Mouse (Mus musculus) ovary, postnatal 14 days (tissue): ENCODE measurements around the gene Ppp2r5a.

ENCODE experiments used
- DNase-seq: peaks from one replicate; pipeline ENCODE4 v3.0.0; 2022; ENCODE audit warnings: low spot score

The Ppp2r5a gene

DNA sequence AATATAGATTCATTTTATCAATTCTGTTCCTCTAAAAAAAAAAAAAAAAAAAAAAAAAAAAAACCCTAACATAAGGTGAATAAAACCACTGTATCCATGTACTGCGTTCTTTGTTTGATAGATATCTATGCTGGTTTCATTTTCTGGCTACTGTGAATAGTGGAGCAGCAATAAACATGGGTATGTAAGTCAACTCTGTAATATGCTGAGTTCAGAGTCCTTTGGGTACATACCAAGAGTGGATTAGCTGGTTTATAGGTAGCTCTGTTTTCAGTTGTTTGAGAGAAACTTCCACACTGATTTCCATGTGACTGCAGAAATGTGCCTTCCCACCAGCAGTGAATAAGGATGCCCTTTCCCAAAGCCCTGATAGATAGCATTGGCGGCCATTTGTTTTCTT lies 25.0 kb downstream of the Ppp2r5a start:
- DNase-seq, result no peak

DNA sequence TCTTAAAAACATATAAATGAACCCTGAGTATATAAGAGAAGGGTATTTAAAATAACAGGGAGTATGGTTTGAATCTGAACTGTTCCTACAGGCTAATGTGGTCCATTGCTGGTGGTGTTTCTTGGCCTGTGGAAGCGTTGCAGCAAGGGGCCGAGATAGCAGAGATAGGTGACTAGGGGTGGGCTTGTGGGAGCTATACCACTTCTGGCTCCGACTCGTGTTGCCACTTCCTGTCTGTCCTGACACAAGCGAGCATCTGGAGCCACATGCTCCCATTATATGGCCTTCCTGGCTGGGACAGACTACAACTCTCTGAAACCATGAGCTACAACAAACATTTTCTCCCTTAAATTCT lies 27.5 kb downstream of the Ppp2r5a start:
- DNase-seq, result no peak

DNA sequence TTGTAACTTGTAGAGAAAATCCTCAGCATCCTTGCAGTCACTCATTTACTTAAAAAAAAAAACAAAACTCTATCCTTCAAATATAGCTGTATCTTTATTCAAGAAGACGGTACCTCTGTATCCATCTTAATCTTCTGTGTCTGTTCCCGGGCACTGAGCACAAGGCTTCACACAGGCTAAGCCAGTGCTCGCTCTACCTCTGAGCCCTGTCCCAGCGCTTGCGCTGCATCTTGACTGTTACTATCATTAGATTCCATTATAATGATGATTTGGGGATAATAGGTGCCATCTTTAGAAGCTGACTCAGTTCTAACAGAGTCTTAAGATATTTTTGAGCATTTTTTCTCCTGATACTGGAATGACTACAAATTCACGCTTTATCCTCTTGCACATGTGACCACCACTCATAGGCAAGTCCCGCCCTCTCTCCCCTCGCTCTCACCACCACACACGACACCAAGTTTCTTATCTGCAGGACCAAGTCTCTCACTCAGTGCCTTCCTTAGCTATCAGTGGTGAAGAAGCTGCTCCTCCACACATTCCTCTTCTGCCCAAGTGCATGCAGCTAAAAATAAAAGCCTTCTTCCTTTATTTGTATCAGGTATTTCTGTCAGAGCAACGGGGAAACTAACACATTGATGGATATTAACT lies 28.0 kb downstream of the Ppp2r5a start:
- no peak for DNase-seq

DNA sequence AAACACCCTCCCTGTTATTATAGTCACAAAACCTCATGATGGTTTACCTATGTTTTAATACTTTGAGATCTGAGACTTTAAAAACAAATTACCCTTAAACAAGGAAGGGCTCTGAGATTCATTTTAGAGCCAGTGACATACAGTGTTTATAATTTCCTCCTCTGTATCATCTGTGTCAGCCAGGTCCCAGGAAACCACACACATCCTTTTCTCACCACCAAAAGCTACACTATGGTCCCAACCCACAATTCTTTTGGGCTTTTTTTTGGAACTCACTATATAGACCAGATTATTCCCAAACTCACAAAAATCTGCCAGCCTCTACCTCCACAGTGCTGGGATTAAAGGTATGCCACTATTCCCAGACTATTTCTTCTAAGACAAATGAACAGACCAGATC lies 33.9 kb downstream of the Ppp2r5a start:
- no peak for DNase-seq

DNA sequence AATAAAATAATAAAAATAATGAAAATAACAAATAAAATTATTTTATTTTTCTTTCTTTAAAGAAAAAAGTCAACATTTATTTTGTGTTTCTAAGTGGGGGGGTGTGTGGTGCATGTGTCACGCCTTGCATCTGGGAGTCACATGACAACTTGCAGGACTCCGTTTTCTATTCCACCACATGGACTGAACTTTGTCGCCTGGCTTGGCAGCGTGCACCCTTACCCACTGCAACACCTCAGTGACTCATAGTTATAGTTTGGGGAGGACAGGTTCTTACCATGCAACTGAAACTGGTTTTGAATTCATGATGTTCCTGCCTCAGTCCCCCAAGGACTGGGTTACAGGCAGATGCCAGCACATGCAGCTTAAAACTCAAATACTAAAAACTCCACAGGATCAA lies 34.9 kb downstream of the Ppp2r5a start:
- no peak for DNase-seq

DNA sequence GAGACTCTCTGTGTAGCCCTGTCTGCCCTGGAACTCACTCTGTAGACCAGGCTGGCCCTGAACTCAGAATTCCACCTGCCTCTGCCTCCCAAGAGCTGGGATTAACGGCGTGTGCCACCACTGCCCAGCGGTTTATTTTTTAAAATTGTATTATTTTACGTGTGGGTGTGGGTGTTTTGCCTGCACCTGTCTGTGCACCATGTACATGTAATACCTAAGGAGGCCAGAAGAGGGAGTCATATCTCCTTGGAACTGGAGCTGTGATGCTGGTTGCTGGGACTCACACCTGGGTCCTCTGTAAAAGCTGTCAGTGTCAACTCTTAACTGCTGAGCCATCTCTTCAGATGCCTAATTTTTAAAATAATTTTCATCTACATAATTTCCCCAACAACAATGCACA lies 38.6 kb downstream of the Ppp2r5a start:
- DNase-seq, result no peak

DNA sequence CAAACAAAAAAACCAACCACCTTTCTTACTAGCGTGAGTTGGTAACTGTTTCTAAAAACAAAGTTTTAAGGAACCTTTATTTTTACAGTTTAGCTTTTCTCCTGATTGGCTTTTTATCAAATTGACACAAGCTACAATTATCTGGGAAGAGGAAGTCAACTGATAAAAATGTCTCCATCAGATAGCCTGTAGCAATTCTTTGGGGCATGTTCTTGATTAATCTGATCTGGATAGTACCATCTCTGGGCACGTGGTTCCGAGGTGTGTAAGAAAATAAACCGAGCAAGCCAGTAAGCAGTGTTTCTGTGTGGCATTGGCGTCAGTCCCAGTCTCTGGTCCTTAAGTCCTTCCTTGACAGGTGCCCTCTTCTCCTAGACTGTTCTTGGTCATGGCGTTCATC lies 40.7 kb downstream of the Ppp2r5a start:
- no peak for DNase-seq

DNA sequence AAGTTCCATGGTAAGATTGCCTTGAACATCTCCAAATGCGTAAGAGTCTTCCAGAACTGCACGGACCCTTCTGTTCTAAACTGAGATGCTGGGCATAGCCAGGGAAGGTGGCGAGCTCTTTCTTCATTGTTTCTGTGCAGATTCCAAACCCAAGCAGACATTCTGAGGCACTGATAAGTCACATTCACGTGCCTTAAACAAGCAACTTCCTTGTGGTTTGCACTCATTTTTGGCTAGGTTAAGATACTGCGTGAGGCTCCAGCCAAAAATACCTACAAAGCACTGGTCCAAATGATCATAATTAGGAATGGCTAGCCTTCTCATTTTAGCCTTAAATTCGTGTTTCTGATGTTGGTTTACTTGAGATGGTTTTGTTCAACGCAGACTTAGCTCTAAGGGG lies 43.6 kb downstream of the Ppp2r5a start:
- no peak for DNase-seq

DNA sequence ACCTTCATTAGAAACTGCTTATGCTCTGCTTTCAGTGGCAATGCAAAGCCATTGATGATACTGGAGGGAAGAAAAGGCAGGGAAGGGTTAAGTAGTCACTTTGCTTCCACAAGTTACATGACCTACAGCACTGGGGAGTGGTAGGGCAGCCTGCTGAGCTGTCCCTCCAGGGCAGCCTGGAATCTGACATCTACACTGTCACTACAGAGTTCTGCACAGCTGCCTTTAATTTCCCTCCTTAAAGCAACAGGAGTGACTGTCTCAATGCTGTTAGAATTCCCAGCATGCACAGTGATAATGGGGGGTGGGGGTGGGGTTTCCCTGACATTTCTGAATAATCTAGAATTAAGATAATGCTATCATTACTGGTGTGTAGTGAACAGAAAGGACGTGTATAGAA lies 46.1 kb downstream of the Ppp2r5a start:
- no peak for DNase-seq

DNA sequence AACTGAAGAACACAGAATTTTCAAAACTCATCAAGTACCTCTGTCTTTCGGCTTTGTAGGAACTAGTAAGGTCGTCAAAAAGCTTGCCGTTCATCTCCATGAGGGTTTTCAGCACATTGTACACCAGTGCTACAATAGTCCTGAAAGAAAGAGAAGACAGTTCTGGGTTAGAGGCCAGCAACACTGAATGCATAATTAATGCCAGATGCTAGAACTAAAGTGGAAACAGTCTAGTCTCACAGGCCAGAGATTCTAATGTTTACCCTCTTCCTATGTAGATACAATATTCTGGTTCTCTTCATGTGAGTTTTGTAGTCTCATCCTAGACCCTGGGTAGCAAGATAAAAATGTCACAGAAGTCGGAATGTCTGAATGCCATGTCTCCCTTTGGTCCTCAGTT lies 49.2 kb downstream of the Ppp2r5a start:
- DNase-seq, result no peak

DNA sequence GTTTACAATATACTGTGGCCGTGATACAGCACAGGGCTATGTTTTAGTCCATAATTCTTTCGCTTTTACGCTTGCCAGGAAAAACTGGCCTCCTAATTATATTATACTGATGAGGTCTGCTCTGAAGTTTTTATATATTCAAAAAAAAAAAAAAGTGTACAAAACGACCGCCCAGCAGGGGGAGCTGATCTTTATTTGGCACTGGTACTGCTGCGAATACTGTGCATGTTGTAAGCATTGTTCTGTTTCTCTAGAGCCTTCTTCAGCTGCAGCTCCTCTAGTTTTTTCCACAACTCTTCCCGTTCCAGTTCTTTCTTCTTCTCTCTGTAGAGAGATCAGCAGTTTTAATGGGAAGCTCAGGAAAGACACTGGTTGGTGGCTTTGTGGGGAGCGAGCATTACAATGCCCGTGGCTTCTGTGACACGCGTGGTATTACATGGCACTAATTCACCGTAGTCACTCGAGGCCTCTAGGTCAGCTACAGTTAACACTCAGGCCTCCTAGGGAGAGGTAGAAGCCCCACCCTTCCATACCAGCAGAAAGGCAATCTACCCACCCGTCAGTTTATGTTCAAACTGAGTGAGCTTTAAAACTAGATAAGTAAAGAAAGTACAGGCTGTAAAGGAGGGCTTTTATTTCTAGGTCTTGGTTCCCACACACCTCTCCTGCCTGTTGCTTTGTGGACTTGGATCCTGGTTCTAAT lies 50.1 kb downstream of the Ppp2r5a start:
- peak; percentile 41 for DNase-seq

DNA sequence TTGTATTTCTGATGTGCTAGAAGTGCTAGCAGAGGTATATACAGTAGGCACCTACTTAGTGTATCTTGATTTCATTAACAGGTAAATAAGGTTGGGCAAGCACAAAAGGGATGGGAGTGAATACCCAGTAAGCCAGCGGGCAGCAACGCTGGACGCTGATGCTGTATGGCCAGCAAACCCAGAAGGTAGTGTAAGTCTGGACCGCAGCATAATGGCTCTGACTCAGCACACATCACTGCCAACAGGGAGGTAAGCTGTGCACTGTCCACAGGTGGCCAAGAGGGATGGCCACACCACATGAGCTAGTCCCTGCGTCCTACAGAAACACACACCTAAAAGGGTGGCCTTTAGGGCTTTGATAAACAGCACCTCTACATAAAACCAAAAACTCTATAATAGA lies 52.7 kb downstream of the Ppp2r5a start:
- DNase-seq, result no peak

DNA sequence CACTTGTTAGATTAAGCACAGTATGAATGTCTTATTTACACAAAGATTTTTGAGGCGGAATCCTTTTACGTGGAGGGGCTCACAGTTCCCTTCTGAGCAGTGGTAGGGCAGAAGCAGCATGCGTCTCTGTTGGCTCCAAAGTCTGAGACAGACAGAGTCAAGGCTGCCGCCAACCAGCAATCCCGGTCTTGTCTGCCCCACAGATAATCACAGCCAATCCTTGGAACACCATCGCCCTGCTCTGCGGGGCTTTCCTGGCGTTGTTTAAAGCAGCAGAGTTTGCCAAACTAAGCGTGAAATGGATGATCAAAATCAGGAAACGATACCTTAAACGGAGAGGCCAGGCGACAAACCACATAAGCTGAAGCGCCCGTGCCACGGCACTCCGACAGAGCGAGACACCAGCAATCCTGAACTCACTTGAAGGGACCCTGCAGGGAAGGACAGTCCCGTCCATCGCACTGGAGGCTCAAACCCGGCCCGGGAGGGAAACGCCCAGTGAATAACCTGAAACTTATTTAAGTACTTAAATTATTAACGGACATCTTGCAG lies 53.5 kb downstream of the Ppp2r5a start:
- DNase-seq, result no peak

DNA sequence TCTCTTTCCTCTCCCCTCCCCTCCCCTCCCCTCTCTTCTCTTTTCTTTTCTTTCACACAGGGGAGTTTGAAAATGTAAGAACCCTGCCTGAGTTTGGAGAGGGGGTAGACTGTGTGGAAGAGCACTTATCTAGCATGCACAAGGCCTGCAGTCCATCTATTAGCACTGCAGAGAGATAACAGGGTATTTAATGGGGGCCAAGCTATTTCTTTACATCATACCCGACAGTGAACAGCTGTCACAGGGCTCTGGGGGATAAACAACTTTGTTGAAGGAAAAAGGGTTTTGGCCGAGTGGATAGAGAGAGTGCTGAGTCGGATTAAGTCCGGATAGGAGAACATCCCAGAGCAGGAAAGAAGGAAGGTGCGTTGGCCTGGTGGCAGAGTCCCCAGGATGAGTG lies 54.1 kb downstream of the Ppp2r5a start:
- DNase-seq, result no peak

DNA sequence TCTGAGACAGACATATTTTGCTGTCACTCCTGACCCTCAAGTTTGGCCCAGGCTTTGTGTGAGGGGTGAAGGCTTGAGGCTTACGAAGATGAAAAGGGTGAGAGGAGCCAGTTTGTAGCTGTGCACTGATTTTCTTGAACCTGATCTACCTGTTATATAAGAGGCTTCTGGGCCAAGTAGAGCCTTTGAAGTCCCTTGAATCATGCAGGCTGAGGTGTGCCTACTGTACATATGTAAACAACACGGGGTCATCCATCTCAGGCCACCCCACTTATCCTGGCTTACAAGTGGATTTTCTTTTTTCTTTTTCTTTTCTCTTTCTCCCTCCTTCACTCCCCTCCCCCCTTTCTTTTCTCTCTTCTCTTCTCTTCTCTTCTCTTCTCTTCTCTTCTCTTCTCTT lies 54.5 kb downstream of the Ppp2r5a start:
- no peak for DNase-seq

DNA sequence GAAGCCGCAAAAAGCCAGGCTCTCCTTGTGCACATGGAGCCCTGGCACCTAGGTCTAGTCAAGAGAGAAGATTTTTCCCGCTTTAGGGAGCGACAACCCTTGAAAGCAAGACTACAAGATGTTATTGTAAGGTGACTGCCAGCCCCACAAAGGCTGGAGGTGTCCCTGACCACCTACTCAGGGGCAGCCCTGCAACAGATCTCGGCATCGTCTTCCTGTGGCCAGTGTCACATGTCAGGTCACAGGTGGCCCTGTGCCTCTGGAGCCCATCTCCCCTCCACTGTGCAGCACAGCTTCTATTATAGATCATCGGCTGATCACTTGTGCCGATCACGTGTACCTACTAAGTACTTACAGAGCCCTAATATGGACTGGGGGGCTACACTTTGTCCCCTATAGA lies 55.5 kb downstream of the Ppp2r5a start:
- no peak for DNase-seq

DNA sequence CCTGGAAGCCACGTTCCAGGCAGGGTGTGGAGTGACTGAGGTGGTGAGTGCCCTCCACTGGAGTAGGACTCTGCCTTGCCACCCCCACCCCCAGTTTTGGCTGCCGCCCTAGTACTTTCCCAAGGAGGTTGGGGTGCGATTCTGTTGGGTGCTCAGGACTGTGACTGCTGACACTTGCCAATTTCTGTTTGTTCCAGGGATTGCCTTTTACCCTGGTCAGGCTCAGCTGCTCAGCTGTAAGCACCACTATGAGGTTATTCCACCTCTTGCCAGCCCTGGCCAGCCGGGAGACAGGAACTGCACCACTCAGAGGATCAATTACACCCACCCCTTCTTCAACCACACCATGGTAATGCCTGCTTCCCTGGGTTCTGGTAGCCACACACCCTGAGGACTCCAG lies 62.5 kb downstream of the Ppp2r5a start:
- DNase-seq, result no peak

DNA sequence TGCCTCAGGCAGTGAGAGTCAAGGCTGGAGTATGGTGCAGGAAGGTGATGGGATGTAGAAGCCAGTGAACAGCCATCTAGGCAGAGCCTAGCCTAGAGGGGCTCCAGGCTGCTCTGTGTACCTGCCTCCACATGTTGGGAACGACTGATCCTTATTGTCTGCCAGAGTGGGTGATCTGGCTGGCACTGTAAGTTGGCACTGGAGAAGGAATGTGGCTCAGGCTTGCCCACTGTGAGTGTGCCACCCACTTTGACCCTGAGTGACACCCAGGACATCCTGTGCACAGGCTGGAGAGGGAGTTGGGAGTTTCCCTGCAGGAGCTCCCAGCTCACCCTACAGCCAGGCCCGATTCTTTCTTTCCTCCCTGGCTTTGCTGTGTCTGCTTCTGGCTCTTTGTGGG lies 63.2 kb downstream of the Ppp2r5a start:
- no peak for DNase-seq

DNA sequence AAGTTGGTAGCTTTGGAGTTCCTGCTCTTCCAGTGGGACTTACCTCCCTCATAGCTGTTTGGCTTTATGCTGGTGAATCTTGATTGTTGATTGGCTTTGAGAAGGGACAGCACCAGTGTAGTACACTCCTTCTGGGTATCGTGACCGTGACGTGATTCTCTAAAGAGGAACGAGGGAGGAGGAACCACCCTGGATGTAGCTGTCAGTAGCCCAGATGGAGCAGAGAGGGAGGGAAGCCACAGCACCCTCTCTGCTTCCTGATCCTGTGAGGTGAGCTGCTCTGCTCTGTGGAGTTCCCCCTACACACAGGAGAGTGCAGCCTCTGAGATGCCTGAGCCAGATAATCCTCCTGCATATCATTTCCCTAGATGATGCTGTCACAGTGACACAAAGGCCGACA lies 68.6 kb downstream of the Ppp2r5a start:
- DNase-seq, result no peak

DNA sequence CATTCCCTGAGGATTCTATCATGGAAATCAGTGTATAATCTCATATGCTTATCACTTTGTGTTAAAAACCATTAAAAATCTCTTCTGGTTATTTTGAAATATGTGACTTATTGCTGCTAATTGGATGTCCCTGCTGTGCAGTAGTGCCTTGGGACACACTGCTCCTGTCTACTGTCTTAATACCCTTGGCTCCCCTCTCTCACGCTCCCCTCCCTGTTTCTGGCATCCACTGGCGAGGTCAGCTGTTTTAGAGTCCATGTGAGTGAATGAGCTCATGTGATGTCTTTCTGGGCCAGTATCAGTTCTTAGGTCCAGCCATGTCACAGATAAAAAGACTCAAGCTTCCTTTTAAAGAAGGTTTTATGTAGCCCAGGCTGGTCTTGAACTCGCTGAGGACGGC lies 72.7 kb downstream of the Ppp2r5a start:
- DNase-seq, result no peak

DNA sequence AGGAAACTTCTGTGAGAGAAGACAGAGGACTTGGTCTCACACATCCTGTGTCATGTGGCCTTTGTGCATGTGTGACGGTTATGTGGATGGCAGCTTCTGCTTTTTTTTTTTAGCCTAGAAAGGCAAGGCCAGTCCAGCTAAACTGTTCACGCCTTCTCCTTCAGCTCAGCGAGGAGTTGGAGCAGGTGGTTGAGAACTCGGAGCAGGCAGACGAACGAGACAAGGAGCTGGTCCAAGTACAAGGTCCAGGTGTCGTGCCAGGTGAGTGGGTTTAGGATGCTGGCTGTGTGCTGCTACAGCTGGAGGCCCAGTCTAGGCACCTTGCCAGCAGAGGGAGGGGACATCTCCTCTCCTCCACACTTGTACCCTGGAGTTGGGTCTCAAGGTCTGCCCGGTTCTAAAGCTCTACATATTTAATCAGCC lies 75.0 kb downstream of the Ppp2r5a start:
- DNase-seq, result peak; percentile 43

DNA sequence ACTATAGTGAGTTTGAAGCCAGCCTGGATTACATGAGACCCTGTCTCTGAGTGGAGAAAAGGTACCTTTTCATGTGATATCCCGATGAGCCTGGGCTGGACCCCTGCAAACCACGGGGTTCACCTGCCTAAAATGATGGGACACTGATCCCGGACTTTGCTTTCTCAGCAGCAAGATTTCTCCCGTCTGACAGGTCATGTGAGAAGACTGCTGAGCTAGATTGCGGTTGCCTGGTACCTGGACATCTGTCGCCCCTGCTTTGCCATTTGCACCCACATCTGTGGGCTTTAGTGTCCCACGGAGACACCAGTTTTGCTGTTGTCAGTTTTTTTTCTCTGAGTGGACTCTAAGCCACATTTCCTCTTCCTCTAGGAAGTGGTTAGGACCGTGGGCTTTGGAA lies 75.8 kb downstream of the Ppp2r5a start:
- DNase-seq, result no peak

DNA sequence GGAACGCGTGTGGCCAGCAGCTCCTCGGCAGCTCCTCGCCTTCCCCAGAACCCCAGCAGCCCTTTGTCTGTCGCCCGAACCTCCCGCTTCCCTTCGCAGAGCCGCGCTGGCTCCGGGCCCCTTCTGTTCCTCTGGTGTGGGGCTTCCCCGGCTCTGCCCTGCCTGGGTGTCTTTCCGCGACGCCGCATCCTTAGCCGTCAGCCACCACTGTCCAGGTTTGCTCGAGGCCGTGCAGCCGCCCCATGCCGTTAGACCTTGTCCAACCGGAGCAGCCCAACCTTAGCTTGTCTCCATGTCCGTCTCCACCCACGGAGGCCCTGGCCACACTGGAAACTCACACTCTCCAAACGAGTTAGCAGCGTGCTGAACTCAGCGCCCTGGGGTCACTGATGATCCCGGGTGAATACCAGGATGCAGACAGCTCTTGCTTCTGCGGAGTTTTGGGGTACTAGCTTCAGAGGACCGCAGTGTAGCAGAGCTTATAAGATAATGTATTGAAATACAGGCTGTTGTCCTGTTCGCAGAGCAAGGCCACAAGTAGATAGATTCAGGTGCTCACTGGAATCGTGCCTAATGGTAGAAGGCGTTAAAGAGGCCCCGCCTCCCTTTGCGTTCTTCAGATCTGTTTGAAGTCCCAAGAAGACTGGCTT lies 76.7 kb downstream of the Ppp2r5a start:
- DNase-seq, result peak; percentile 29
